Mouse (Mus musculus): Measurements from ENCODE around the gene Glt8d2.

The Glt8d2 gene

GRCm38 (mm10) chr10:82690494-82690893 is at the start of gene Glt8d2:
Gene Glt8d2, minus strand, starts transcription at chr10:82690650.
- DNase-seq, result peak; percentile 62 to 73

GRCm38 (mm10) chr10:82699296-82699941 is 9.0 kb upstream of the Glt8d2 start:
- peak; percentile 22 to 53 for DNase-seq

GRCm38 (mm10) chr10:82698712-82699261 is 8.3 kb upstream of the Glt8d2 start:
- peak; percentile 93 to 95 for DNase-seq

GRCm38 (mm10) chr10:82697305-82697898 is 7.0 kb upstream of the Glt8d2 start:
- DNase-seq, result no peak

- DNase-seq, result peak in 1 of 2 experiments; percentile 4
These were observed 6.1 kb upstream of the Glt8d2 start for GRCm38 (mm10) chr10:82696453-82697079.

GRCm38 (mm10) chr10:82695956-82696355 is 5.5 kb upstream of the Glt8d2 start, which contains the start of gene Hcfc2:
Gene Hcfc2, plus strand, starts transcription at chr10:82696160.
- no peak for DNase-seq

- no peak for DNase-seq
These were observed 704 bp downstream of the Glt8d2 start for GRCm38 (mm10) chr10:82689681-82690211.

- no peak for DNase-seq
These were observed 5.0 kb downstream of the Glt8d2 start for GRCm38 (mm10) chr10:82685440-82685839.

DNA sequence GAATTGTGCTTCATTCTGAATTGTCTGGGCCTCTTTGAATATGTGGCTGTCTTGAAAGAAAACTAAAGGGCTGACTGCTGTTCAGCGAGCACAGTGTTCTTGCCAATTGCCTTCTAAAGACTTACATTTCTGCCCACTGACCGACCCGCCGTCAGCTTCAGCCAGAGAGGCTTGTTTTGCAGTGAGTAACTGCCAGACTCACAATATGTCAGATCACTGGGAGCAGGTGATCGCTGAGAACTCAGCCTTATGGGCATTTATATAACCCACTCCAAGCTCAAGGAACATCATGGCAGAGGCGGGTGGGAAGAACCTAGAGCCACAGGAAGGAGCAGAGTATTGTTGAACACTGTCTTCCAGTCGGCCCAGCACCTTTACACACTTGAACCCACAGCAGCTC is 8.8 kb downstream of the Glt8d2 start:
- no peak for DNase-seq

DNA sequence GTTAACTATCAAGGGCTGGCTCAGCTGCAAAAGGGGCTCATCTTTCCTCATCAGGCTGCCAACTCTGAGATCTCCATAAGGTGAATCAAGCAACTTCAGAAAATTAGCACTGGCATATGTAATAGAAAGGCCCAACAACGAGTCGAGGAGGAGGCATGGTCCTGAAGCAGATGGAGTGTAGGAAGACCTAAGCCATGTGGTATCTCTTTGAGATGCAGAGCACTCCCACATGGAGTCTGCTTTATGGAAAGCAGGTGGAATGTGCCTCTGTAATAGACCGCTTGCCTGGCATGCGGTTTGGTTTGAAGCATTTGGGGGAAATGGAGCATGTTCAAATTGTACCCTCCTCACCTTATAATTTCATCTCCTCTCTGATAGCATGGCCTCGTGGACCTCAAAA is 9.7 kb downstream of the Glt8d2 start:
- no peak for DNase-seq

GRCm38 (mm10) chr10:82676949-82677348 is 13.5 kb downstream of the Glt8d2 start:
- DNase-seq, result no peak

DNA sequence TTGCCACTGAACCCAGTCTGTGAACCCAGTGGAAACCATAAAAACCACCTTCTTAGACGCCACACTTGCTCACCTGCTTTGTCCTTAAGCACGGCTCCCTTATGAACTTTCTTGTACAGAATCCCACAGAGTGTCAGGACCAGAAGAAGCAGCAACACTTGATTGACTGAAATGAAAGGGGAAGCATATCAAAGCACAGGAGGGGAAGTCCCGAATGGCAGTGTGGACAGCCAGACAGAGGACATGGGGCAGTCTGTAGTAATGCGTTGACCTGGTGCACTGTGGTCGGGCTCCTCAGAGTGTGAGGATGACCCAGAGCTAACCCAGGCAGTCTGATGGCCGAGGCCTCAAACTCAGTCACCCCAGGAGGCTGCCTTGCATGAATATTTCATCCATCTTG is 20.2 kb downstream of the Glt8d2 start:
- DNase-seq, result no peak

- DNase-seq, result peak; percentile 92 to 93
These were observed 23.8 kb downstream of the Glt8d2 start for GRCm38 (mm10) chr10:82666436-82667234.

DNA sequence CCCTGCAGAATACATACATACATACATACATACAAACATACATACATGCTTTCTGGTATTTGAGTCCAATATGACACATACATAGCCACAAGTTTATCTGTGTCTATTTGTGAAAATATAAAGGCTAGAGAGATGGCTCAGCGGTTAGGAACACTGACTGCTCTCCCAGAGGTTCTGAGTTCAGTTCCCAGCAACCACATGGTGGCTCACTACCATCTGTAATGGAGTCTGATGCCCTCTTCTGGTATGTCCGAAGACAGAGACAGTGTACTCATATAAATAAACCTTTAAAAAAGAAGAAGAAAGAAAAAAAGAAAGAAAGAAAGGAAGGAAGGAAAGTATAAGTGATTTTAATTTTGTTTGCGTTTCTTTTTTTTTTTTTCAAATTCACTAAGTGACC is 24.5 kb downstream of the Glt8d2 start:
- no peak for DNase-seq

DNA sequence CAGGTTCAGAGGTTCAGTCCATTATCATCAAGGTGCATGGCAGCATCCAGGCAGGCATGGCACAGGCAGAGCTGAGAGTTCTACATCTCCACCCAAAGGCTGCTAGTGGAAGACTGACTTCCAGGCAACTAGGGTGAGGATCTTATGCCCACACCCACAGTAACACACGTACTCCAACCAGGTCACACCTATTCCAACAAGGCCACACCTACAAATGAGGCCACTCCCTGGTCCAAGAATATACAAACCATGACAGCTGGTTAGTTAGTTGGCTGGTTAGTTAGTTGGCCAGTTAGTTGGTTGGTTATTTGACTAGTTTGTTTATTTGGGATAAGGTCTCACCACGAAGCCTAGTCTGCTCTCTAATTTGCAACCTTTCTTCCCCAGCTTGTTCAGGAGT is 27.2 kb downstream of the Glt8d2 start:
- DNase-seq, result no peak

GRCm38 (mm10) chr10:82662267-82662990 is 28.0 kb downstream of the Glt8d2 start:
- DNase-seq, result no peak

DNA sequence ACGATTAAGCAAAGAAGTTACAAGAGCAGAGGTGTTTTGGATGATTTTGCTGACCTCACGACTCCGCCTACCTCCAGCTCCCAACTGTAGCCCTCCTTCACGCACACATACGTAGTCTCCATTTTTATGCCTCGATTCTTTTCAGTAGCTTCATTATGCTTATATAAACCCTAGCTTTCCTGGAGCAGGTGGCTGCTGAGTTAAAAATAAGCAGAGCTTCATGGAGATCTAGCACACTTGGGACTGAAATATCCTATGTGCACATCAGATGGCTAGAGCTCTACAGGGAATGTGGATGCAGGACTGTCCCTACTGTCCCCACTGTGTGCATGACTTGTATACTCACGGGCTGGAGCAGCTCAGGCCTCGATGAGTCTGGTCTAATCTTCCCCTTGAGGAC is 28.6 kb downstream of the Glt8d2 start:
- DNase-seq, result no peak

- no peak for DNase-seq
These were observed 35.9 kb downstream of the Glt8d2 start for GRCm38 (mm10) chr10:82654581-82654980.

GRCm38 (mm10) chr10:82652625-82653024 is 37.8 kb downstream of the Glt8d2 start:
- no peak for DNase-seq

DNA sequence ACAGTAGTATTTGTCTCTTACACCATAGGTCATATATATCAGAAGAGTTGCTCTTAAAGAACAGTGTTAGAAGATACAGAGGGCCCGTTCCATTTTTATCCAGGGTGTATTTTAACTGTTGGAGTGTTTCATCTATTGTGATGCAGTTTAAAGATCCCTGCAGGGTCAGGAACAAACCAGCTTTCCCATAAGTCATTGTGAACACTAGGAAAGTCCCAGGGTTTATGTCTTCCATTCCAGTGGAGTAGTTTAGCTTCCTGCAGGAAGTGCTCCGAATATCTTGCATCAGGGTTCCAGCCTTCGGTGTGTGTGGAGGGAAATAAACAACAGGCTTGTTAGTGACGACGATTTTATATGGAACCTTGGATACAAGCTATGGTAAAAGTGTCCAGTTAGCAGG is 39.2 kb downstream of the Glt8d2 start:
- no peak for DNase-seq

DNA sequence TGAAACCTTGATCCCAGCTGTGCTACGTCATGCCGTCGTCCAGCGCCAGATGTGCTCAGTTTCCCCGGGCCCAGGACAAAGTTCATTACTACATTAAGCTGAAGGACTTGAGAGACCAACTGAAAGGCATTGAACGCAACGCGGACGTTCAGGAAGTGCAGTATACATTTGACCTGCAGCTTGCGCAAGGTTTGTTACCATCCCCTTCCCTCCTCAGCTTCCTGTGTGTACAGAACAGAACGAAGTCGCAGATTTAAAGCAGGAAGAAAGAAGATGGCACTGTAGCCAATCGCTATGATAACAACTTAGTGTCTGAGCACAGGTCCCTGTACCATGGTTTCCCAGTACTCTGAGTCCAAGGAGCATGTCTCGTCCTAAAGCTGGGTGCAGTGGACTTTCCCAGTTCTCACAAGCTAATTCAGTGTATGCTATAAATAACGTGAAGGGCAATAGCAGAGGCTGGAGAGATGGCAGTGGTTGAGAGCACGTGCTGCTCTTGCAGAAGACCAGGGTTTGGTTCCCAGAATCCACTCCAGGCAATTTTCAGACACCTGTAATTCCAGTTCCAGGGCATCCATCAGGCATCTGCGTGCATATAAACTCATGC is 43.1 kb downstream of the Glt8d2 start:
- no peak for DNase-seq

- DNase-seq, result no peak
These were observed 44.4 kb downstream of the Glt8d2 start for GRCm38 (mm10) chr10:82646083-82646482.

Data from kidney, postnatal 4 days (tissue).